Mouse (Mus musculus) right cerebral cortex, postnatal 10 days (tissue): ENCODE results near the gene Actl6a.
A peak's percentile ranks its signal among the peaks of the same experiment; 100 is the strongest.
"Not testable (repeated sequence)": the region's sequence is repeated elsewhere in the genome, so short reads cannot be mapped to it uniquely, and the experiment has no call there.

Experiments
- DNase-seq, 2 experiments: peaks; one replicate each; pipeline ENCODE4 v3.0.0; 2021; ENCODE audit warnings: low spot score in 2 of 2

Gene Actl6a

GRCm38 (mm10) chr3:32705647-32706348 lies at the start of gene Actl6a:
TSS of gene Actl6a (plus strand) at chr3:32706298.
- not testable (repeated sequence) for DNase-seq

DNA sequence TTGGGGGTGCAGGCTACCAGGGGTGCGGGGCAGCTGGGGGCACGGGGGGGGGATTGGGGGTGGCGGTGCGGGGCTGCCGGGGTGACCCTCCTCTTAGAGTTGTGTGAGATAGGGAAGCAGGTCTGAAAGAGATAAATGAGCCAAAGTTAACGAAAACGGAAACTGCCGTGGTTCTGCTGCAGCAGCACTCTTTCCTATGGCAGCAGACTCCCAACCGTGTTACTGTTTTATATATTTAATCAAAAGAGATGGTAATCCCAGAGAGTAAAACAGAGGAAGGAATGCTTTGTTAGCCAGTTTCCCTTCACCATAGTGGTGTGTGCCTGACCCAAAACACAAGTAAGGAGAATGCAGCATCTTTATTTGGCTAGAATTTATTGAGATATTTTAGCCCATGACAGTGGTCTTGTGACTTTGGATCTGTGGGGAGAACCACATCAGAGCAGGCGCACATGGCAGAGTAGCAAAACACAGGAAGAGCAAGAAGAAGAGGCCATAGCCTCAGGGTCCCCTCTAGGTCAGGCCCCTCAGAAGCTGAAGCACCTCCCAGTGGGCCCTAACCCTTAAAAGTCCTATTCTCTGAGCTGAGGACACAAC lies 49.6 kb upstream of the Actl6a start:
- DNase-seq: no peak

DNA sequence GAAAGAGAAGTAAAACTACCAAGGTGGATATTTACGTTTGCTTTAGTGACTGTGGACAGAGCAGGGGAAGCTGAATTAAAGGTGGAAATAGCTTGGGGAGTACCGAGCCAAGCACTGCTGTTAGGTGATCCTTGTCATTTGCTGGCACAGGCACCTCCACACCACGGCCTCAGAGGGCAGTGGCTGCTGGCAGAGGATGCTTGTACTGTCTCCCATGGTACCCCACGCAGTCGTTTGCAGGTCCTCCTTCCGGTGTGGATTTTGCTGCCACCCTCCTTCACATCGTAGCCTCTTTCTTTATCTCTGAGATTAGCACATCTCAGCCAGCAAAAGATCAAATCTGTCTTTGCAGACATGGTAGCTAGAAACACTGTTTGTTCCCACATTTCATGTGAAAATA lies 47.7 kb upstream of the Actl6a start:
- DNase-seq: no peak

DNA sequence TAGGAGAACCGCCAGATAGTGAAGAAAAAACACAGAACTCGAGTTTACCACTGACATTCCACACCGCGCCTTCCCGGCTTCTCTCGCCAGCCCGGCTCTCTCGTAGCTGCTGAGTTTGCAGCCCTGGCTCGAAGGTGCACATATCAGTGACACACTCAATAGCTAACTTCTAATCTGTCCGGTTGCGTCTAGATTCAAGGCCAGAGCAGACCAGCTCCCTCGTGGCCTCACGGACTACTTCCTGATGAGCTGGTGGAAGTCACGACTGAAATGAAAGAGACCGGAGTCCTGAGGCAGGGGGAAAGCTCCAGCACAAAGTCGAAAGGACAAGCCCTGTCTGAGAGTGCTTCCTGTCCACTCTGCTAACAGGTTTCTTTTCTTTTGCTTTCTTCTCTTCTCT lies 47.3 kb upstream of the Actl6a start:
- DNase-seq: no peak

DNA sequence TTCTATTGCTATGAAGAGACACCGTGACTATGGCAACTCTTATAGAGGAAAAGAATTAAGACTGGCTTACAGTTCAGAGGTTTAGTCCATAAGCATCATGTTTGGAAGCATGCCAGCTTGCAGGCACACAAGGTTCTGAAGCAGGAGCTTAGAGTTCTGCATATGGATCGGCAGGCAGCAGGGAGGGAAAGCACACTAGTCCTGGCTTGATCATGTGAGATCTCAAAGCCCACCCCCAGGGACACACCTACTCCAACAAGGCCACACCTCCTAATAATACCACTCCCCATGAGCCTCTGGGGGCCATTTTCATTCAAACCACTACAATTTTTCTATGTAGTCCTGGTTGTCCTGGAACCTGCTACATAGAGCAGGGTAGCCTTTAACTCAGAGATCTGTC lies 46.6 kb upstream of the Actl6a start:
- no peak for DNase-seq

DNA sequence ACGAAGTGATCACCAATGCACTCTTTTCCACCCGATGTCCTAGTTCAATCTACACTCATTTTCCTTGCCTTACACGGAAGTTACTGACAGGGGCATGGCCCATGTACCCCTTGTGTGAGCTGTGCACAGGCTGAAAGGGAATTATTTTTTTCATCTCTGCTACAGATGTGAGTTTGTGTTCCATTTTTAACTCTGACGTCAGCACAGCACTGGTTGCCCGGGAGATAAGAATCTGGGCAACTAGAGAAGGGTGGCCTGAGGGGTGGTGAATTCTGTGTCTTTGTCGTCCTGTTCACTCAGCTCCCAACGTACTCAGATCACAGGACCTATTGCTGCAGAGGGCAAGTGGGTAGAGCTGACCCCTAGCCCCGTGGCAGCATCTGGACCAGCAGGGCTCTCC lies 45.8 kb upstream of the Actl6a start:
- peak; percentile 43 to 66 for DNase-seq

DNA sequence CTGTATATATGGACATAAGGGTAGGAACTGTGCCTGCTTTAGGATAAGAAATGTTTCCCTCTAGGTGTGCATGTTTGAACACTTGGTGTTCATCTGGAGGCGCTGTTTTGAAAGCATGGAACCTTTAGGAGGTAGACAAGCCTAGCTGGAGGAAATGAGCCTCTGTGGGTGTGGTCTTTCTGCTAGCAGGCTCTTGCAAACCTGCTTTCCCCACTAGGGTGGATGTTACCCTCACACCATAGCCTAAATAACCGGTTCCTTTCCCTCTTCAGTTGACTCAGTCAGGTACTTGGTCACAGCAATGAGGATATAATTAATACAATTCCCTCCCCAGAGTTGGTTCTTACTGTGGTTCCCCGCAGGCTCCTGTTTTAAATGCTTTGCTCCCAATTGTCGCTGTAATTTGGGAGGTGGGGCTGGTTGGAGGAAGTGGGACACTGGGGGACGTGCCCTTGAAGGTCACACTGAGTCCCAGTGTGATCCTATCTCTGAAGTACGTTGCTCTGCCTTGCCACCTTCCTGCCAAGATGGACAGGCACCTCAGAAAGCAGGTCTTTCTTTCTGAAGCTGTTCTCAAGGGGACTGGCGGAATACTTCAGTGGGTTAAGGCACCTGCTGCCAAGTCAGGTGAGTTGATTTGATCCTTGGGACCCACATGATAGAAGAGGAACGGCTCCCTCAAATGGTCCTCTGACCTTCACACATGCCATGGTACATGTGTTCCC lies 45.1 kb upstream of the Actl6a start:
- DNase-seq: no peak

- no peak for DNase-seq
Measured at GRCm38 (mm10) chr3:32661556-32661930, 44.6 kb upstream of the Actl6a start.

DNA sequence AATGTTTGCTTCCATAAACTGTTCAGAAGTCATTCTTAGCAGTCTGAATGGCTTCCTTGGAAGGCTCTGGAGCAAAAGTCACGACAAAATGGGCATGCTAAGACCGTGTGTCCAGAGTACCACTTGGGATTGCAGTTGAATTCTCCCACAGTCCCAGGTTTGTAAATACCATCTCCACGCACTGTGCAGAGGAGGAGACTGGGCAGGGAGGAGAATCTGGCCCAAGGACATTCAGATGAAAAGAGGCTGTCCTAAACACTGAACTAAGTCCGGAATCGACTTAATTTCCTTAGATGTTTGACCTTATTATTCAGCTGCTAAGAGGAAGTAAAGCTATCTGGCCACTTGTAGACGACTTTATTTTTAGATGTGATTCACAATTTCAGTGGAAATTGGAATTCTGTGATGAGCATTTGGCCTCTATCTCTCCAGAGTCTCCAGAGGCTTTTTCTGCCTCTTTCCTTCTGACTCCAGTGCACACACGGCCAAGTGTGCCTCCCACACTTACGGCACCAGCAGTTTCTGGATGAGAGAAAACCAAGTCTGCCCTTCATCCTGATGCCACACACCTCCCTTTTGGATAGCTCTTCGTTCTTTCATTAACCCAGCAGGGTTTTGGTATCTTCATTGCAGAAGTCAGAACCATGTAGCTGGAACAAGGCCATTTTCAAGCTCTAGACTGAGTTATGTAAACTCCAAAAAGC lies 37.7 kb upstream of the Actl6a start:
- no peak for DNase-seq

- peak; percentile 69 for DNase-seq
Measured at GRCm38 (mm10) chr3:32669211-32669610, 36.9 kb upstream of the Actl6a start.

GRCm38 (mm10) chr3:32670196-32670595 lies 35.9 kb upstream of the Actl6a start:
- no peak for DNase-seq

DNA sequence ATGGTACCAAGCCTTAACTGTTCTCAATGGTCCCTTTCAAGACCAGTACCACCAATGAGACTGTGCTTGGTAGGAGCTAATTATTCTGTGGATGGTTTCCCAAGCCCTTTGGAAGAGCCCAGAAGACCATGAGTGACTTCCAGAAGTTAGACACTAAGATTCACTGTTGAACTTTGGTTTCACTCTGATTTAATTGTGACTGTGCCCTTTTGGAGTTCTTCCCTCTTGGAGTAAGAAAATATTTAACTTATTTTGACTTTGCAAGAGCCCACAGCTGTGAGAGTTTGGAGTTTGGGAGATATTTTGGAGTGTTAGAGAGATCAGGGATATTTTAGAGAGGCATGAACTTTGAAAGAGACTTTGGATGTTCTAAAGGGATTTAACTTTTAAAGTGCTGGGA lies 32.9 kb upstream of the Actl6a start:
- DNase-seq: no peak

DNA sequence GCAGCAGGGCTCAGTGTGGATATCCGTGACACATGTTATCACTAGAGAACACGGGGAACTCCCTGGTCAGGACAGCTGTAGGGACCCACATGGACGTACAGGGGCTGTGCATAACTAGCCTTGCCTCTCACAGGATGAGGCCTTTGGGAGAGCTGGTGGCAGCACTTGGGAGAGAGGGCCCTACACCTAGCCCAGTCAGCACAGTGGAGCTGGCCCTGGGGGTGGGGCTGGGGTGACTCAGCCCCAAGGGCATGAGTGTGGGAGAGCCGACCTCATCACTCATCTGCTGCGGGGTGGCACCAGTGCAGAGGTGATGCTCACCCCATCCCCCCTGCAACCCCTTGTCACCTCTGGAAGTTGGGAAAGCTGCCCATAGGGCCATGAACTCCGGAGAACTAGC lies 29.7 kb upstream of the Actl6a start:
- no peak for DNase-seq

GRCm38 (mm10) chr3:32682910-32683531 lies 23.1 kb upstream of the Actl6a start:
- no peak for DNase-seq

- DNase-seq: no peak
Measured at GRCm38 (mm10) chr3:32684631-32685030, 21.5 kb upstream of the Actl6a start.

DNA sequence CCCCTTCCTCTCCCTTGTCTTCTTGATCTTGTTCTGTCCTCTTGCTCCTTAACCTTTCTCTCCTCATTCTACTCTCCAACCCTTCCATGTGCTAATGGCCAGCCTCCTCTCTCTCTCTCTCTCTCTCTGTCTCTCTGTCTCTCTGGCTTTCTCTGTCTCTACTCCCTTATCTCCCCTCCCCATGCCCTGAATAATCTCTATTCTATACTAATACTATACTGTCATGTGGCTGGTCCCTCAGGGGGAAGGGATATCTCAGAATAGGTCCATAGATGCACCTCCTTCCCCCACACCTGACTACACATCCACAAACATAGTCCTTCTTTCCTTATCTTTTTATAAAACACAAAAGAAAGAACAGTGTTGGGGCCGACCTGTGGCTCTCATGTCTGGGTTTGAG lies 19.6 kb upstream of the Actl6a start:
- DNase-seq: no peak

GRCm38 (mm10) chr3:32687156-32687555 lies 18.9 kb upstream of the Actl6a start:
- DNase-seq: no peak

- no peak for DNase-seq
Measured at GRCm38 (mm10) chr3:32689567-32689999, 16.5 kb upstream of the Actl6a start.

- DNase-seq: no peak
Measured at GRCm38 (mm10) chr3:32690008-32690407, 16.1 kb upstream of the Actl6a start.

- DNase-seq: no peak
Measured at GRCm38 (mm10) chr3:32690901-32691300, 15.2 kb upstream of the Actl6a start.

DNA sequence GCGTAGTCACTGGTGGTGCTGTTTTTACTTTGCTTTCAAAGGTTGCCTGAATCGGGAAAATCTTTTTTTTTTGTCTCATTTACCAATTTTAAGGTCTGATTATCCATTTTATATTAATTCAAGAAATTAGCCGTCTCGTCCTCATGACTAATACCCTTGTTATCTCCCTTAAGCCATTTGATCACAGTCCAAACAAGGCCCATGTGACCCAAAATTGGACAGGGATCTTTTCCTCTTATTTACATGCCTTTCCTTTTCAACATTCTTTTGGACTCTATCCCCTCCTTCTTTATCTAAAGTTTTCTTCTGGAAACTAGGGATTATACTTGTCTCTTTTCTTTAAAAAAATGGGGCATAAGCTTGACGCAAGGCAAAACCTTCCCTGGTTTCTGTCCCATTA lies 14.3 kb upstream of the Actl6a start:
- DNase-seq: no peak

GRCm38 (mm10) chr3:32694211-32694610 lies 11.9 kb upstream of the Actl6a start:
- DNase-seq: no peak
